Mouse (Mus musculus) left cerebral cortex, adult 6 months (tissue): ENCODE results near the gene Shisal2a. TPM values are rescaled to one million over a fixed set of nuclear protein-coding genes. Genes with fewer than 3 reads are reported as not detected.

Experiments used
- long read RNA-seq, 2 experiments: library from polyadenylated mRNA; unstranded; transcript quantifications; one replicate each; pipeline ENCODE4 v2.0.0; 2019 to 2020
- polyA plus RNA-seq: library from polyadenylated mRNA; unstranded; fragments of <200 nt; fragmentation: Nextera tagmentation; gene quantifications from 2 replicates; pipeline ENCODE4 v1.2.3, GENCODE M21; 2021

Shisal2a gene
- not detected in 2 replicates for polyA plus RNA-seq
- long read RNA-seq, experiment 1 = 0 reads
- long read RNA-seq, experiment 2 = 0 reads

DNA sequence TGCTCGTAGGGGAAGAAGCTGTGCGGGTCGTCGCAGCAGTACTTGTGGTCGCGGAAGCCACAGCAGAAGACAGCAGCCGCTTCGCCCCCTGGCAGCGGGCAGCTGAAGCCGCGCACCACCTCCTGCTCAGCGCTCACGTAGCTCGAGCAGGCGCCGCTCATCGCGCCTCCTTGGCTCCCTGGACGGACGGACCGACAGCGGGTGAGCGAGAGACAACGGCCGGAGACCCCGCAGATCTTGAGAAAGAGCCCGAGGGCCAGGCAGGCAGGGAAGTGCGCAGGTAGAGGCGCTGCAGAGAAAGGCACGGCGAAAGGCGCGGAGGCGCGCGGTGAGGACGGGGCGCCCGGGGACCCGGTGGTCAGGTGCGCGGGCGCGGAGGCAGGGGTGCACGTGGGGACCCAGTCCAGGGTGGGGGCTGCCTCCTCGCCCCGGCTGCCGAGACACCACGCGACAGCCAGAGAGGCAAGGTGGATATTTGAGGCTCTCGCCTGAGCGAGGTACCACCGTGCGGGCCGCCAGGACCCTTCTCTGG, at the start of gene Shisal2a:
Shisal2a (minus strand) TSS at position 167 of the 532 bp plus-strand sequence.

DNA sequence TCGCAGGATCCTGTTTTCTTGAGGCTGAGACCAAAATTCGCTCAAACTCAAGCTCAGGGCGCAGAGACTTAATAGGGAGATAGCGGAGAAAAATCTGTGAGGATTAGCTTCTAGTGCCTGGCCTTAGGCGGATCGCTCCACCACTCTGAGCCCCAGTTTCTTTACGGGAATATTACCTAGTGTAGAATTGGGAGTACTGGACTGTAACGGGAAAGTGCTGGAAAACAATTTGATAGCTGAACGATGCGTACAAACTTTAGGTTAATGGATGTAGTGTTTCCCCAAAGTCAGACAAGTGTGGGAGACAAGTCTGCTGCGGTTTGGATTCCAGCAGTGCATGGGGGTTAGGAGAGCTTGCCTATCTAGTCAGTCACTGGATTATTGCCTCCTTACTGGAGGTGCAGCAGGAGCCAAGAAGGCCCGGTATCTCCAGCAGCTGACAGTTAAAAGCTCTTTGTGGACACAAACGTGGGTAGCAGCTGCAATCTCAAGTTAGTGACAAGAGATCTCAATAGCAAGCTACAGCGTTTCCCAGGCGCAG, 23.8 kb upstream of the Shisal2a start, which contains the start of gene Gpx7:
Gpx7 (minus strand) TSS at position 101 of the 541 bp plus-strand sequence.

DNA sequence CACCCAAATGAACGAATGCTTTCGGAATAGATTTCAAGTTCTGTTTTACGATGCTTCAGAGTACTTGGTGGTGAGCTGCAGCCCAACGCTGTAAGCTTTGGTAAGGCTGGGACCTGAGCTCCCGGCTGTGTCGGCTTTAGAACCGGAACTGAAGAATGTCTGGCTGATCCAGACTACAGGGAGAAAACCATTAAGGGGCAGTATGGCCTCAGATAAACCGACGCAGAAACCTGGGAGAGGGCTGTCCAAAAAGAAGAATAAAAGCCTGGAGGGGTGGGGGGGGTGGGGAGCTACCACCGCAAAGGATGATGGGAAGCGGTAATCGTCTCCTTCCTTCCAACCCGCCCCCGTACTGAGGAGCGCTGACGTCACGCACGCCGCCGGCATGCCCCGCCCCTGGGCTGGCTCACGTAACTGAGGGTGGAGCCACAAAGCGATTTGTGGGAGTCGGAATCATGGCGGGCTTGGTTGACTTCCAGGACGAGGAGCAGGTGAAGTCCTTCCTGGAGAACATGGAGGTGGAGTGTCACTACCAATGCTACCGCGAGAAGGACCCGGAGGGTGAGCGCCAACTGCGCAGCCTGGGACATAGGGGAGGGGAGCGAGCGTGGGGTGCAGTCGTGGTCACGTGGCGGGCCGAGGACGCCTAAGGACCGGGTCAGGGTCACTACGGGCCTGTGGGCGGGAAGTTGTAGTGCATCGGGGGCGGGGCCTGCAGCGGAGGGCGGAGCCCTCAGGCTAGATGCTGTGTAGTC, 55.2 kb downstream of the Shisal2a start, which contains the start of gene Coa7:
Coa7 (plus strand) TSS at position 411 of the 755 bp plus-strand sequence.

Other genes with a start within 250 kb of the Shisal2a start
- gene Scp2, start 238.4 kb downstream of the Shisal2a start, polyA plus RNA-seq = 242 and 284 TPM in 2 replicates
- 11.6 and 12.6 TPM in 2 replicates for gene Echdc2, start 217.9 kb downstream of the Shisal2a start, polyA plus RNA-seq
- gene Zyg11a, start 165.3 kb downstream of the Shisal2a start, polyA plus RNA-seq = not detected in 2 replicates
- gene Zyg11b, start 82.3 kb downstream of the Shisal2a start, polyA plus RNA-seq = 27.0 and 28.3 TPM in 2 replicates
- gene Coa7, start 55.2 kb downstream of the Shisal2a start, polyA plus RNA-seq = 27.8 and 29.1 TPM in 2 replicates
- 13.9 and 14.7 TPM in 2 replicates for gene Gpx7, start 23.6 kb upstream of the Shisal2a start, polyA plus RNA-seq
- 4.7 and 6.3 TPM in 2 replicates for gene Tut4, start 76.1 kb upstream of the Shisal2a start, polyA plus RNA-seq
- 23.2 and 26.6 TPM in 2 replicates for gene Prpf38a, start 196.0 kb upstream of the Shisal2a start, polyA plus RNA-seq
- 0.08 TPM in 1 of 2 replicates, not detected in the other for gene Orc1, start 196.1 kb upstream of the Shisal2a start, polyA plus RNA-seq
- gene Cc2d1b, start 236.6 kb upstream of the Shisal2a start, polyA plus RNA-seq = 7.3 and 7.8 TPM in 2 replicates